Mouse (Mus musculus) liver, adult 2 months (tissue): ENCODE data around the gene Npw.

Source experiments
- CTCF ChIP-seq: fragments of 200-500 bp; IDR thresholded peaks from 2 replicates; pipeline ENCODE4 v1.5.1; 2011; ENCODE audit warnings: low read depth, low read length, control low read depth
- POLR2A ChIP-seq: fragments of 200-500 bp; IDR thresholded peaks from 2 replicates; pipeline ENCODE4 v1.6.1; 2011; ENCODE audit warnings: low read length, control low read depth; ENCODE audit not compliant: insufficient read depth; ENCODE audit errors: extremely low read depth

GRCm38 (mm10) chr17:24706982-24707800, 48.9 kb upstream of the Npw start, which contains the start of gene Tbl3:
- TF ChIP-seq CTCF (no peak), POLR2A (peak; percentile 43; the same call in 1 of the 2 replicates)
